Mouse (Mus musculus) heart, adult 9 months (tissue): ENCODE results near the gene Dcaf1.
A peak's percentile ranks its signal among the peaks of the same experiment; 100 is the strongest.

Experiments used
- DNase-seq, 2 experiments: peaks; one replicate each; pipeline ENCODE4 v3.0.0; 2022; ENCODE audit warnings: low spot score in 2 of 2

The Dcaf1 gene

DNA sequence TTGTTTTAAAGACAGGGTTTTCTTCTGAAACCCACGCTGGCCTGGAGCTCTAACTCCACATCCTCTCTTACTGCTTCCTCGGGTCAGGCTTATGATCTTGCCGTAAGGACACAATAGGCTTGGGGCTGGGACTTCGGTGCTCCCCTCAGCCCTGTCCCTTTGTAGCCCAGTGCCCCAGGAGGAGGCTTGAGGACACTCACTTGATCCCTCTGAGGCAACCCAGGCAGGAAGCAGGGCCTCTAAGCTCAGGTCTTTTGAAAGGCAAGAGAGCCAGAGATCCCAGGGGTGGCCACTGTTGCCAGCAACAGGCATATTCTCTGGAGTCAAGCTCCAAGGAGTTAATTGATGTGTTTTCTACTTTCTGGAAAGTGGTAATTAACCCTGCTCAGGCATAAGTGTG lies 57.8 kb downstream of the Dcaf1 start:
- no peak for DNase-seq

DNA sequence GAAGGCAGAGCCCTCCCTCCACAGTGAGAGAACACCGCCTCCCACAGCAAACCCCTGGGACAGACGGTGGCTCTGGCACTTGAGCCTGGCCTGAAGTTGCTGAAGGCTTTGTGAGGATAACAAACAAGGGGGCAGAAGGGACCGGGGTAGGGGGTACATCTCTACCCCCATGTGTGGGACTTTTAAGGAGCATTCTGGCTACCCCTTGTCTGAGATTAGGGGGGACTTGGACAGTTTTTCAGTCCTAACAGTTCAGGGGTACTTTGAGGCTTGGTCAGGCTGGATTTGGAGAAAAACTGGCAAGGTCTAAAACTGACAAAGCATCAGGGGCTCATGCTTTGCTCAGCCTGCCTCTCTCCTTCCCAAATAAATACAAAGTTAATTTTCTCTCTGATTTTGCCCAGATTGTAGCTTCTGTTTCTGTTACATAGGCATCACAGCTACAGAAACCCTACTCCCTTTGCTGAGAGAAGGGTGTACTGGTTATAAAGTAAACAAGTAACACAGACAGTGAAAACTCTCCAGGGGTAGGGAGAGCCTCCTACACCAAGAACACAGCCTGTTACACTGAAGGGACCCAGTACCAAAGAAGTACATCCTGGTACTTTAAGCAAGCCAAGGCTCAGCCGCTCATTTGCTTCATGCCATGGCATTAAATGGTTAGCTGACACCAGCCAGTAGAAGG lies 59.5 kb downstream of the Dcaf1 start:
- DNase-seq = no peak

DNA sequence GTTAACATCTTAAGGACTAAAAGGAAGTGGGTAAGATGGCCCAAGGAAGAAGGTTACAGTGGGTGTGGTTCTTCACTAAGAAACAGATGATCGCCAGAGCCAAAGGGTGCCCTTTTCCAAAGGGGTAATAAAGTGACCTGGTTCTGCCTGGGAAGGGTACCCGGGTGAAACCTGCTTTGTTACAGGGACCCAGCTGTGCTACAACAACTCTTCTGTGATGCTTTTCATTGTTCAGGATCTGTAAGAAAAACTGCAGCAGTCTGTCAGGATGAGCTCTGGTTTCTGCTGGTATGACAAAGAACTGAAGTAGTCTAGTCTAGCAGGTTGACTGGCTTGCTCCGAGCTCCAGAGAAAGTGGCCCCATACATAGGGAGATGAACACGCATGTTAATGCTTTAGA lies 60.5 kb downstream of the Dcaf1 start:
- DNase-seq = no peak

DNA sequence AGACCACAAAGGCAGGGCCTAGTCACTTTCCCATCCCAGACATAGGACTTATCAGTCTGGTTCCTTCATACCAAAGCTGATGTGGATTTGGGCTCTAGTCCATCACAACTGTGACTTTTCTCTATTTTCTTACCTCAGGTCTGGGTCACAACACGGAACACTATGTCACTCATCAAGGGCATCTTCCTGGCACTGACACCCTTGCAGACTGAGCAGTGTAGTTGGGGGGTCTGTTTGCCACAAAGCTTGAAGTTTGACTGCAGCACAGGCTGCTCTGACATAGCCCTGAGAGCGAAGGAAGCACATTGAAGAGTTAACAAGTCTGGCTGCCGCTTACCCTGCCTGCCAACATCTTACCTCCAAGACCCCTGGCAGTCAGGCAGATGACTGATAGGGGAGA lies 61.4 kb downstream of the Dcaf1 start:
- DNase-seq = no peak

DNA sequence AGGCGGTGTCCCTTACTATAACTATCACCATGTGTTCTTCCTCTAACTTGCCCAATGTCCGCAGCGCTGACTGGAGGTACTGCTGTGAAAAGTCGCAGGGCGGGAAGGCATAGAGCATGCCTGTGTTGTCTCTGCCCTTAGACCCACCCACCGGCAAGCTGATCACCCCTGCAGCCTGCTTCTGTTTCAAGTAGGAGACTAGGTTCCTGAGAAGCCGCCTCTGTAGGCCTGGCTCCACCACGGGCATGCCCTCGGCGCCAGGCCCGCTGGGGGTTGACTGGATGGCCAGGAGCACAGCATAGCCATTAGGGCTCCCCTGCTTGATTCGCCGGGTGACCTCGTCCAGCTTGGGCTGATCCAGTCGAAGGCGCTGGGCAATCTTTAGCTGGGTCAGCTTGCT lies 62.6 kb downstream of the Dcaf1 start:
- no peak for DNase-seq

DNA sequence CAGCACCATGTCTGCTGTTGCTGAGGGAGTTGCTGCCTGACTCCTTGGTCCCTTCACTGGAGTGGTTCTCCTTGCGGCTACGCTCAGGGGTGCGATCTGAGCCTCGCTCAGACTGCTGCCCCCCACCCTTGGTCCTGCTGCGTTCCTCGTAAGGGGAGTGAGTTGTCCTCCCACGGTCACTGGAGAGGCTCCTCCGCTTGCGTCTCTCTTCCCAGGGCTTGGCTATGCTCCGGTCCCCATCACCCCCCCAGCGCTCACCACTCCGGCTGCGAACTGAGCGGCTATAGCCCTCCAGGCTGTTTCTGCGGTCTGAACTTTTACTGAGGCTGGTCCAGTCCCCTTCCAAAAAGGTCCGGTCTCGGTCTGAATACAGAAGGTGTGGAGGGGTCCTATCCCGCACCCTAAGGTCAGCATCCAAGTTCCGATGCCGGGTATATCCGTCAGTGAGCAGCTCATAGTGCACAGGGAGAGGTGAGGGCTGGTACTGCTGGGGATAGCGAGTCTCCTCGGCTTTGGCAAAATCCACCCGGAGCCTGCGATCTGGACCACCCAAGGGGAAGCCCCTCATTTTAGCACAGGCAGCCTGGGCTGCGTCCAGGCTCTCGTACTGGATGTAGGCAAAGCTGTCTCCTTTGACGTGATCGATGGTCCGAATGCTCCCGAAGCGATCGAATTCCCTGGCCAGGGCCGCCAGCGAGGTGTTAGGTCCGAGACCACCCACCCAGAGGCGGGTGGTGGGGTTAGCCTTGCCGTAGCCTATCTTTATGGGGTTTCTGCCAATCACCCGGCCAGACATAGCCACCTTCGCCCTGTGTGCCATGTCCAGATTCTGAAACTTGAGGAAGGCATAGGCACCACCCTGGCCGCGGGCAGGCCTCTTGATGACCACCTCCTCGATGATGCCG lies 63.6 kb downstream of the Dcaf1 start:
- DNase-seq = no peak

DNA sequence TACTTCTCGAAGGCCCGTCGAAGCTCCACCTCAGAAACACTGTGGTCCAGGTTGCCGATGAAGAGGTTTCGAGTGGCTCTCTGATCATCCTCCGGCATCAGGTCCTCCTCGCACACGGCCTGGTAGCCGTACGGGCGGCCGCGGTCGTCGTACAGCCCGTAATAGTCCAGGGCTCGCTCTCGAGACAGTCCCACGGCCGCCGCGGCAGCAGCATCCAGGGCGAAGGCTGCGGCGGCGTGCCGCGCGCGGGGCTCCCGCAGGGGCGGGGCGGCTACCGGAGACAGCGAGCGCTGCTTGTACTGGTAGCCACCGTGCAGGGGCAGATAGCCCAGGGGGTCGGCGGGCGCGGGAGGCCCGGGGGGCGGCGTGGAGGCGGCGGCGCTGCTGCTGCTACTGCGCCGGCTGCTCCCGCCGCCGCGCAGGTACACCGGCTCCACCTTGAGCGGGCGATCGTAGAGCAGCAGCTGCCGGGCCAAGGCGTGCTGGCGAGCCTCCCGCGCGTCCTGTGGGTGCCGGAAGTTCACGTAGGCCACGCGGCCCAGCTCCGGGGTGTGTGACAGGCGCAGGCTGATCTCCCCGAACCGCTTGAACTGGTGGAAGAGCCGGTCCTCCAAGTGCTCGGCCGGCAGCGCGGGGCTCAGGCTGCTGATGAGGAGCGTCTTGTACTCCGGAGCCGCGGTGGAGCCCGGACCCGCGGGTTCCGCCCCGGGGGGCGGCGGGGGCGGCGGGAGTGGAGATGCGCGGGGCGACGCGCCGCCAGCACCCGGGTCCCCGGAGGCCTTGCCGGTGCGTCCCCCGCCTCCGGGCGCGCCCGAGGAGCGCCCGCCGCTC lies 64.4 kb downstream of the Dcaf1 start:
- peak in 1 of 2 experiments; percentile 27 for DNase-seq

DNA sequence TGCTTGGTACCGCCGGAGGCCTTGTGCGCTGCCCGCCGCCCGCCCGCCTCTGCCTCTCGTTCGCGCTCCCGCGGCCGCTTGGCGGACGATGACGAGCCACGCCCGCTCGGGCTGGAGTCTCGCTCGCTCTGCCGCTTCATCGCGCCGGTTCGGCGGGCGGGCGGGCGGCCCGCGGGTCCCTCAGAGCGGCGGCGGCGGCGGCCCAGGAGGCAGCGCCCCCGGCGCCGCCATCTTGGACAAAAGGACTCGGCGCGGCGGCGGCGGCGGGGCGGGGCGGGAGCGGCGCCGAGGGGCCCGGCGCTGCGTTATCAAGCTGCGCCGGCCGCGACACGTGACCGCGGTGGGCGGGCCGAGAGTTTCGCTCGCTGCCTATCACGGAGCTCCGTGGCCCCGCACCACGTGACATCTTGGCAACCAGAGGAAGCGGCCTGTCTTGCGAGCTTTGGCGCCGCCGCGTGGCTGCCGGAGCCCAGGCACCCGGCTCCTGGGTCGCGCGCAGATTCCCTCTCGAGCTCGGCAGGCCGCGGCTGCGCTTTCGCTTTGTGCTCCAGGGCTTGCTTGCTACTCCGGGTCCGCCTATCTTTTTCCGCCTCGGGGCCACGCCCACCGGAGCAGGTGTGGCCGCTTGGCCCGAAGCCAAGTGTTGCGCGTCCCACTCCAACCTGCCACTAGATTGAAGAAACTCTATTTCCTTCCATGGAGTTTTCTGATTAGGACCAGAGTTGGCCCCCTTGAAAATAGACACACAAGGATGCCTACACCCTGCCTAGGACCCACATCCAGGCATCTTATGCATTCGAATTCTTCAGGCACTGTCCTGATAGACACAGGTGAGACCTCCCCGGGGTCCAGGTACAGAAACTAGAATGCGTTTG lies 65.4 kb downstream of the Dcaf1 start, which contains the start of gene Rbm15b:
Gene Rbm15b (minus strand): TSS at position 601 of the 875 bp plus-strand sequence.
- peak; percentile 98 for DNase-seq

DNA sequence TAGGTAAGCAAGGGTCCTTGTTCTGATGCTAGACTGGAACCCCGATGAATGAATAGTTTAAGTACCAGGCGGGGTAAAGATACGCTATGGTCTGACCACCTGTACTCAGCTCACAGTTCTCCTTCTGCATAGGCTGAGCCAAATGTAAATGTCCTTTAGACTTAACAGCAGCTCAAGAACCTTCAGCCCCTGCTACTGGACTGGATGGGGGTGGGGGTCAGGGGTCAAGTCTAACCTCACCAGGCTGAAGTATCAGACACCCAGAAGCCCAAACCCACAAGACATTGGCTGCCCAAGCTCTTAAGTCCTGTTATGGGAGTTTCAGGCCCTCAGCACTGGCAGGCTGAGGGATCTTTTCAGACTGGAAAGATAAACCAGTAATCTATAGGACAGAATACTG lies 66.7 kb downstream of the Dcaf1 start:
- DNase-seq = no peak

DNA sequence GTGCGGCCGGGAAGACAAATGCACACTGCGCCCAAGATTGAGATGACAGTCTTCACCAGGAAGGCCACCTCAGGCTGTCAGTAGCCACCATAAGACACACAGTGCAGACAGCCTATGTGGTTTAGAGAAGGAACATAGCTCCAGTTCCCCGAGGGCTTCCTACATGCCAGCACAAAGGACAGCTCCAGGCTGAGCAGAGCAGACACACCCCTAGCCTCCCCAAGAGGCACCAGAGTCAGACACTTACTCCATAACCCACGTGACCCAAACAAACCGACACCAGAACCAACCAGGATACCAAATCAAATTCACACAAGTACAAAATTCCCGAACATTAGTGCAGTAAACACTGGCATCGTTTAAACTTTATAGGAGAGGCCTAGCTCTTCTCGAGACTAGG lies 67.6 kb downstream of the Dcaf1 start:
- no peak for DNase-seq

DNA sequence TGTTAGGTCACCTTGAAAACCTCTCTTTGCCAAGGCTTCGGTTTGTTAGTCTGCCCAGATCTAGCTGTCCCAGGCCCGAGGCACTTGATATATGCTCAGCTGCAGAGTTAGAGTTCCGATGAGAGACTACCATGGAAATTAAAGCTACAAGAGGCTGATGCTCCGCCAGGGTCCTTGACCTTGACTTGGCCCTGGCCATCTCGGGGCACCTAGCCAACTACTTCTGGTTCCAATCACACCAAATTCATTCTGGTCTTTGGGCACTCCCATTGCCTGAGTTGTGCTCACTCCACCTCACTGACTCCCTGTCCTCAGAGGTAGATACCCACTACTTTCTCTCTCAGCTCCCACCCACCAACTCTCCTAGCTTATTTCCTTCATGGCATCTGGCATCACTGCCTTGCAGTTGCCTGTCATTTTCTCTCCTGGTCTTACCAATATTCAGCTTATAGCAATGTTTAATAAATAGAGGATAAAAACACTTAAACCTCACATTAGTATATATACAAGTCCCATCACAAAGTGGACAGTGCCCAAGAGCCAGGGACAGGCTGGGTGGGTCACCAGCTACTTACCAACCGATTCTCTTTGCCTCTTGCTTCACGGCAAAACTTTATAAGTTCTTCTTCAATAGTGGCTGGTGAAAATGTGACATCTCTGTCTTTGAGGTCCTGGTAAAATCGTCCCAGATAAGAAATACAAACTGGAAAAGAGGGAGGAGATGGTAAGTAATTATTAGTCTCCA lies 69.0 kb downstream of the Dcaf1 start:
- no peak for DNase-seq

DNA sequence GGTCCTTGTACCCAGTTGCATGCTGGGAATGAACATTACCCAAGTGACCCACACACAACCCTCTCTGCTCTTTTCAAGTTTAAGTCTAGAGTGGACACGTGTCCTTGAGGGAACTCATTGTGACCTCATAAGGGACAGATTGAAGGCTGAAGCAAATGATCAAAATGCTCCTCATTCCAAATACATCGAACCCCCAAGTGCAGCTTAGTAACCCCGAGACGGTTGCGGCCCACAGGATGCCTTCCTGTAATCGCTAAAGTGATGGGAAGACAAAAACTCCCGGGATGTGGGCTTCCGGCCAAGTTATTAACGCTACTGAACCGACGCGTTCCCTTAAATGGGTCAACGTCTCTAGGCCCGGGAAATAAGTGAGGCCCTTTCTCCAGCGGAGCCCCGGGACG lies 69.7 kb downstream of the Dcaf1 start:
- no peak for DNase-seq

DNA sequence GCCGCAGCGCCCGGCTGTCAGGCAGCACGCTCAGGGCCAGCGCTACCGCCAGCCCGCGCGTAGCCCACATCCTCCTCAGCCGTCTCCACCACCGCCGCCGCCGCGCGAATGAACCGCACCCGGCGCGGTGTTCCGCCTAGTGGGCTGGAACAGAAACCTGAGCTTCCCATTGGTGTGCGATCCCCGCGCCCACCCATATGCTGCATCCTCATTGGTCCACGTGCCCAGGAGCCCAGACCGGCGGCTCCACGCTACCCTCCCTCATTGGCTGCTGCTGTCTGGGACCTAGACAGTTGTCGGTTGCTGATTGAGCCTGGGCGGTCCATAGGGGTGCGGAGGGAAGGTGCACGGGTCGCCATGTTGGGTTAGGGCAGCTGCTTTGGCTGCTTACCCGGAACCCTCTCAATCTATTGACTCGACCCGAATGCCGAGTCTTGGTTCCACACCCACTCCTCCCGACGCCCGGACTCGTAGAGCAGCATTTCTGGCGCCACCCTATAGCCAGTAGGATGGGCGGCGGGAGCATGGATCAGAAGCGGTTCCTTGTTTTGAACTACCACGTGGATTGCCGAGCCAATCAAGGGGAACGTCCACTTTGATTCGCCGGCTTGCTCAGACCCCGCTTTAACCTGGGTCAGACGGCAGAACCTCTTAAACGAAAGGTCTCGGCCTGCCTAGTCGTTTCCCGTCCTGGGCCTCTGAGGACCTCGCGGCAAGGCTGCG lies 70.3 kb downstream of the Dcaf1 start, which contains the start of gene Manf:
Gene Manf (minus strand): TSS at position 151 of the 723 bp plus-strand sequence.
- DNase-seq = peak; percentile 98 to 99

DNA sequence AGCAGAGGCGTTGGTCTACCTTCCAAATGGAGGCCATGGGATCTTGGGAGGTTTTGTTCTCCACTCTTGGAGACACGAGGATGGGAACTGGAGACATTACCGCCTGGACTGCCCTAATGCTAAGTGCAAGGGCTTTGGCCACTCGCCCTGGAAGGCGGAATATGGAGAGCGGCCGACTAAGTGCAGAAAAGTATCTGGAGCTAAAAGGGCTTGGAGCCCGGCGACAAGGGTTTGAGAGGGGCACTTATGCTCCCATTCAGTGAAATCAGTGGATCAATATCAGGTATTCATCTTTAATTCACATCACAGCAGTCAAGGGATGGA lies 70.8 kb downstream of the Dcaf1 start:
- no peak for DNase-seq

DNA sequence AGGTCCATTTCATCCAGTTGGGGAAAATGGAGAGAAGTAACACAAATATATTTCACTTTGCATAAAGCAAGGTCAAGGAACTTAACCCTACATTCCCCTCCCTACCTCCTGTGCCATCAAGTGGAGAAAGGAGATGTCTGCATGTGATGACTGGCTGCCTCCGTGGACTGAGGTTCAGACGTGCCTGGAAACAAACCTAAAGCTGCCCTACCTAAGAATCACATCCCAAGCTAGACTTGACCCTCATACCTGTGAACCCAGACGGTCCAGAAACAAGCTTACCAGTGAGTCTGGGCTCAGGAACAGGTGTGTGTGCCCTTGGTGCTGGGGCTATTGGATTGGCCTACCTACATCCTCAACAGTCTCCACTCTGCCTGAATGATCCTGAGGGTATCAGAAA lies 71.7 kb downstream of the Dcaf1 start:
- DNase-seq = no peak

DNA sequence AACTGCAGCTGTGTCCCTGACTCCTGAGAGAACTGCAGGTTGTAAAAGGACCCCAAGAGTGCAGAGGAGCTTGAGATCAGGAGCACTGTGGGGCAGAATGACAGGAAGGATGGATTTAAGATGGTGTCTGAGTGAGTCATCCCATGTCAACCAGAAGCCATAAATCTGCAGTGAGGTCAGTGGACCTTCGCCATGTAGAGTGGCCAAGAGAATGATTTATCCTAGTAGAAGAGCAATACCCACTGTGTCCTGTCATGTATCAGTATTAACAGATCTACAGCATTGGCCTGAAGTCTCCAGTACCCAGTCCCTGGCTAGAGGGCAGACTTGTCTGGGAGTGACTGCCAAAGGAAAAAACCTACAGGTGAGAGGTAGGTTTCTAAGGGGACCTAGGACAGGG lies 77.2 kb downstream of the Dcaf1 start:
- no peak for DNase-seq

DNA sequence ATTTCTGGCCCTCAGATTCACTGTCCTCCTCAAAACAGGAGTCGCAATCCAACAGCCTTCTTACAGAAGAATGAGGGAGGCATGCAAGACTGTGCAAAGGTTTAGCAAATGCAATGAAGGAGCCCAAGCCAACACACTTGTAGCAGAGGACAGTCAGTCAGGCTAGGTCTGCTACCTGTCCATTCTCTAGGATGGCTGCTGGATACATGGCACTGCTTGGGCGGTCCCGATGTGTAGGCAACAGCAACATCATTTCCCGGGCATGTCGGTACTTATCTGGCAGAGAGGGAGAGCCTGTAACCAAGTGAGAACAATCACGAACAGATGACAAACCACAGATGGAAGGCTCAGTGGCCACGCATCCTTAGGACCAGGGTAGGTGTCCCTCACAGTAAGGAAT lies 79.9 kb downstream of the Dcaf1 start:
- DNase-seq = no peak

DNA sequence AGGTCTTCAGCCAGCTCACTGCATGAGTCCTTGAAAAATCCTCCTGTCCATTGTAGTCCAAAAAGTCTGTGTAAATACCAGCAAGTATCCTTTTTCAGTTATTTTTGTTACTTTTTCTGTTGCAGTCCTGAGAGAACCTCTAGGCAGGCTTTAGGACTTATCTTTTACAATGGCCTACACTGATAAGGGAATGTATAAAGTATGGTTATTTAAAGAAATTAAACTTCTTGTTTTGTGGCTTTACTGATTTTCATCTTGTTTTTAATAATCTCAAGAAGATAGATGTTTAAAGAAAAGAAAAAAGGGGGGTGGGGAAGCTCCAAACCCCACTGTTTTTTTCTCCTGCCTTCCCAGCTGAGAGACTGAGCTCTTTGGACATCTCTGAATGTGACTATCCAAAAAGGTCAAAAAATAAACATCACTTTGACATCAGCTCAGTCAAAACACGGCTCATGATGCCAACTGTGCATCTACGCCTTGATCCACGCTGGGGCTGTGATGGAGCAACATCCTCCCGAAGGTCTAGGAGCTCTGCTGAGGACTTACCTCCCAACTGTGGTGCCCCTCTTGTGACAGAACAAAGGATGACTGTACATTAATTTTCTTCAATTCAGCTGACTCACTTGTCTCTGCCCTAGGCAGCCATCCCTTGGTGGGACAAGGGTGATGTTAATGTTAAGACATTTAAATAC lies 81.6 kb downstream of the Dcaf1 start:
- no peak for DNase-seq

DNA sequence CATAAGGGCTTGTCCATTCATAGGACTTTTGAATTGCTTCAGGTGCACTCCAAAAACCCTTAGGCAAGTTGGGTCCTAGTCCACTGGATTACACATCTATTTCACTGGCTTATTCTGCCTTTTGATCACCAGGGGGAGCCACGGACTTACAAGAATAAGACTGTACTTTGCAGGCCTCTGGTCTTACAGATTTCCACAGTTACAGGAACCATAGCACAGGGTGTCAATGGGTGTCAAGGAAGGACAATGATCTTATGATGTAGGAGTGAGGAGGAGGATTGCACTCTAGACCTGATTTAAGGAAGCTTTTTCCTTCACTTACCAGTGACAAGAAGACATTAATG lies 82.1 kb downstream of the Dcaf1 start:
- DNase-seq = no peak
